Mouse (Mus musculus) olfactory bulb, adult 2 months (tissue): ENCODE measurements around the gene Pdzd3.

Experiments used
- CTCF ChIP-seq: fragments of 200-500 bp; IDR thresholded peaks from 2 replicates; pipeline ENCODE4 v1.5.1; 2012; ENCODE audit warnings: low read depth, mild to moderate bottlenecking, low read length, moderate library complexity; ENCODE audit not compliant: insufficient read depth
- POLR2A ChIP-seq: fragments of 200-500 bp; IDR thresholded peaks from 2 replicates; pipeline ENCODE4 v1.6.1; 2012; ENCODE audit warnings: mild to moderate bottlenecking, low read depth, low read length, moderate library complexity; ENCODE audit not compliant: insufficient read depth

- TF ChIP-seq CTCF, result no peak
- no peak for TF ChIP-seq POLR2A
Observed at GRCm38 (mm10) chr9:44268432-44268831, 17.2 kb upstream of the Pdzd3 start, which contains the start of gene Nlrx1.
